Mouse (Mus musculus): ENCODE measurements around the gene Supv3l1. TPM values are rescaled to one million over a fixed set of nuclear protein-coding genes. Genes with fewer than 3 reads are reported as not detected.
A peak's percentile ranks its signal among the peaks of the same experiment; 100 is the strongest.
"Not testable (repeated sequence)": the region's sequence is repeated elsewhere in the genome, so short reads cannot be mapped to it uniquely, and the experiment has no call there.

Supv3l1 gene
- 19.7 and 22.7 TPM in 2 replicates for polyA plus RNA-seq (2011; ENCODE audit: insufficient read length, low read depth, missing spikeins)

DNA sequence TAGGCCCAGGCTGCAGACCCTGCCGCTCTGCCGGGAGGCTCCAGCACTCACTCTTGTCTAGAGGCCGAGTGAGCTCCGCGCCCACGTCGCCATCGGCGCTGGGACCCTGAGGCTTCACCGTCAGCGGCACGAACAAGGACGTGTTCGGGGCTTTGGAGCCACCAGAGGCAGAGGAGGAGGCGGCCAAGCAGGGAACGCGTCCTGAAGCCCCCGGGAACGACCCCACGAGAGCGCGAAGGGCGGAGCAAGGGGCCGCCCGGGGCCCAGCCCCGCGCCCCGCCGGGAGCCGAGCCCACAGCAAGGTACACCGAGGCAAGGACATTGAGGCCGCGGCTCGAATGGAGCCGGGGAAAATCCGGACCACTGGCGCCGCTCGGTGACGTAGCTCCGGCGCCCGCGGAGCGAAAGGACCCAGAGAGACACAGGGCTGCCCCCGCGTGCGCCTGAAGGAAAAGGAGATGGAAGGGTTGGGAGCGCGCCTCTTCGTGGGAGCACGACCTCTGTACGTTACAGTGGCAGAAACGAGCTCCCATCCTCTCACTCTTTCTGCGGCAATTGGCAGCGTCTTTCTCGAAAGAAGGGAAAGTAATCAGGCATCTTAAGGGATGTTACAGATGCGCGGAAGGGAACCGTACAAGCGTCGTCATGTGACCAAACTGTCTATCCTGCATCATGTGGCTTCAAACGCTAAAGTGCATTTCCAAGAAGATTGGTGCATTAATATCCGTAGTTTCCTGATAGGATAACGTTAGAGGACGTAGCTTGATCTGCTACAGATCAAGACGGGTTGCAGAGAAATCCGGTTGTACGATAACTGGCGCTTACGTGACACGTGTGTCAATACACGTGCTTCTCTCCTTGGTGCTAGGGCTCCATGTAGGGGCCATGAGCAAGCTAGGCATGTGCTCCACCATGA is at the start of gene Supv3l1, which contains the start of gene 4930507D05Rik:
Supv3l1 (minus strand) TSS at position 375 of the 916 bp plus-strand sequence.
4930507D05Rik (plus strand) TSS at position 126 of the 916 bp plus-strand sequence.
- Histone ChIP-seq H3K4me3 (ENCODE audit: insufficient read depth, low read length) (peak within 1 kb of the TSS; percentile 99), H3K4me1 (ENCODE audit: control insufficient read depth, insufficient read depth, low read length) (peaks cover 5% of the 10 kb centered on the region; the same call in 1 of the 2 replicates), H3K27ac (ENCODE audit: insufficient read depth, low read length) (peak within 1 kb of the TSS; percentile 86)
- TF ChIP-seq CTCF (IDR thresholded peaks at IDR 0.05; ENCODE audit: borderline replicate concordance, insufficient read depth, low read length) (no peak), POLR2A (IDR thresholded peaks at IDR 0.05; ENCODE audit: low read depth, low read length) (peak; percentile 69)

- not testable (repeated sequence) for H3K4me1 ChIP-seq (ENCODE audit: control insufficient read depth, insufficient read depth, low read length); H3K4me3 ChIP-seq (ENCODE audit: insufficient read depth, low read length); H3K27ac ChIP-seq (ENCODE audit: insufficient read depth, low read length)
These were observed 42.1 kb upstream of the Supv3l1 start for GRCm38 (mm10) chr10:62491681-62492080.

- Histone ChIP-seq H3K4me3 (ENCODE audit: insufficient read depth, low read length) (no peak overlapping the region), H3K4me1 (ENCODE audit: control insufficient read depth, insufficient read depth, low read length) (peaks cover 2% of the 10 kb centered on the region; the same call in 1 of the 2 replicates), H3K27ac (ENCODE audit: insufficient read depth, low read length) (no peak overlapping the region)
- no peak for TF ChIP-seq CTCF (IDR thresholded peaks at IDR 0.05; ENCODE audit: borderline replicate concordance, insufficient read depth, low read length)
- TF ChIP-seq POLR2A (IDR thresholded peaks at IDR 0.05; ENCODE audit: low read depth, low read length): no peak
These were observed 38.7 kb upstream of the Supv3l1 start for GRCm38 (mm10) chr10:62488266-62488665.

GRCm38 (mm10) chr10:62486618-62487415 is 37.3 kb upstream of the Supv3l1 start, which contains the start of gene Vps26a:
Gene Vps26a, minus strand, starts transcription at chr10:62486805.
- peak within 1 kb of the TSS; percentile 99 for H3K4me3 ChIP-seq (ENCODE audit: insufficient read depth, low read length)
- TF ChIP-seq POLR2A (IDR thresholded peaks at IDR 0.05; ENCODE audit: low read depth, low read length): peak; percentile 76
- no peak for TF ChIP-seq CTCF (IDR thresholded peaks at IDR 0.05; ENCODE audit: borderline replicate concordance, insufficient read depth, low read length)
- peak within 1 kb of the TSS; percentile 54 for H3K27ac ChIP-seq (ENCODE audit: insufficient read depth, low read length)
- peaks cover 4% of the 10 kb centered on the region for H3K4me1 ChIP-seq (ENCODE audit: control insufficient read depth, insufficient read depth, low read length)

- peaks cover 7% of the 10 kb centered on the region for H3K4me1 ChIP-seq (ENCODE audit: control insufficient read depth, insufficient read depth, low read length)
- peak overlapping the region; percentile 32 for H3K27ac ChIP-seq (ENCODE audit: insufficient read depth, low read length)
- TF ChIP-seq CTCF (IDR thresholded peaks at IDR 0.05; ENCODE audit: borderline replicate concordance, insufficient read depth, low read length) (no peak), POLR2A (IDR thresholded peaks at IDR 0.05; ENCODE audit: low read depth, low read length) (no peak)
These were observed 36.5 kb upstream of the Supv3l1 start for GRCm38 (mm10) chr10:62485878-62486582.

DNA sequence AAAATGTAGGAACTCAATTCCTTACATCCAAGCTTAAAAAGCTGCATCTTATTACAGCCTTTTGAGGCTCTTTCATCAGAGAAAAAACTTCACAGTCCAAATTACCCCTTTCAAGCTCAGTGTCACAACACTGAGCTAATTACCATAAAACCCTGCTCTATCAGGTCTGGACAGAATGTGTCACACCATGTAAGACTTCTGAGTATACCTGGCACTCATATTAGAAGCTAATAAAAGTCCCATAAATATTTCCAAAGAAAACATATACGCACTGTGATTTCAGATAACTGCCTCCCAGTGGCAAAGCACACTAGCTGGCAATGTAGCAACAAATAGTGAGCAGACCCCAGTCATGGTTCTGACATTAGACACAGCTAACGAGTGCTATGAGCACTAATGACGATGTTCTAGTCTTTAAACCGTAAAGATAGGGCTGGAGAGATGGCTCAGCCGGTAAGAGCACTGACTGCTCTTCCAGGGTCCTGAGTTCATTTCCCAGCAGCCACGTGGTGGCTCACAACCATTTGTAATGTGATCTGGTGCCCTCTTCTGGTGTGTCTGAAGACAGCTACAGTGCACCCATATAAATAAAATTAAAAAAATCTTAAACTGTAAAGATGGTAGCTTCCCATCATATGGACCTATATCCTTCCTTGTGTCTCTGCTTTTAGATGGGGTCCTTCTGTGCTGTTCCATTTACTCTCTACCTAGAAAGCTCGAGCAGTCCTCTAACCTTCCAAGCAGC is 31.7 kb upstream of the Supv3l1 start:
- peak overlapping the region; percentile 1; the same call in 1 of the 2 replicates for H3K27ac ChIP-seq (ENCODE audit: insufficient read depth, low read length)
- TF ChIP-seq POLR2A (IDR thresholded peaks at IDR 0.05; ENCODE audit: low read depth, low read length) (no peak), CTCF (IDR thresholded peaks at IDR 0.05; ENCODE audit: borderline replicate concordance, insufficient read depth, low read length) (no peak)
- peaks cover 7% of the 10 kb centered on the region for H3K4me1 ChIP-seq (ENCODE audit: control insufficient read depth, insufficient read depth, low read length)
- H3K4me3 ChIP-seq (ENCODE audit: insufficient read depth, low read length): no peak overlapping the region

More at GRCm38 (mm10) chr10:62485878-62486582, 36.5 kb upstream of the Supv3l1 start:
- peak overlapping the region; percentile 99 for H3K4me3 ChIP-seq (ENCODE audit: insufficient read depth, low read length)

DNA sequence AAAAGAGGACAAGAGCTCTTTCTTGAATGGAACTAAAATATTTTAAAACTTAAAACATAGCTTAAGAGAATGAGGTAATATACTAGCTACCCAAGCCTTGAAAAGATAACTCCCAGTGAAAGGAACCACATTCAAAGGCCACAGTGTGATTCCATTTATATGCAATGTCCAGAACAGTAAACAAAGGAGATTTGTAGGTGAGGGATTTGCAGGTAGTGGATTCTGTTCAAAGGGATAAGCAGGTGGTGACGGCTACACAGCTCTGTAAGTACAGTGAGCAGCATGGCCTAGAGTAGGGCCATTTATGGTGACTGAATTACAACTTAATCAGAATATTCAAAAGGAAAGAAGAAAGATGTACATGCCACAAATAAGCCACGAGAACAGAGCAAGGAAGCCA is 27.4 kb upstream of the Supv3l1 start:
- H3K4me1 ChIP-seq (ENCODE audit: control insufficient read depth, insufficient read depth, low read length): peaks cover 4% of the 10 kb centered on the region; the same call in 1 of the 2 replicates
- H3K27ac ChIP-seq (ENCODE audit: insufficient read depth, low read length): no peak overlapping the region
- H3K4me3 ChIP-seq (ENCODE audit: insufficient read depth, low read length): no peak overlapping the region
- no peak for TF ChIP-seq CTCF (IDR thresholded peaks at IDR 0.05; ENCODE audit: borderline replicate concordance, insufficient read depth, low read length)

GRCm38 (mm10) chr10:62474944-62475343 is 25.4 kb upstream of the Supv3l1 start:
- H3K27ac ChIP-seq (ENCODE audit: insufficient read depth, low read length): no peak overlapping the region
- no peak overlapping the region for H3K4me3 ChIP-seq (ENCODE audit: insufficient read depth, low read length)
- TF ChIP-seq CTCF (IDR thresholded peaks at IDR 0.05; ENCODE audit: borderline replicate concordance, insufficient read depth, low read length) (no peak), POLR2A (IDR thresholded peaks at IDR 0.05; ENCODE audit: low read depth, low read length) (no peak)
- no peaks in the 10 kb centered on the region; the same call in 1 of the 2 replicates for H3K4me1 ChIP-seq (ENCODE audit: control insufficient read depth, insufficient read depth, low read length)
